Mouse (Mus musculus): Measurements from ENCODE around the gene Atxn10.

Gene Atxn10

GRCm38 (mm10) chr15:85406846-85407245 is 70.8 kb downstream of the Atxn10 start:
- DNase-seq, result no peak

GRCm38 (mm10) chr15:85407342-85407741 is 71.3 kb downstream of the Atxn10 start:
- no peak for DNase-seq

GRCm38 (mm10) chr15:85408790-85409189 is 72.7 kb downstream of the Atxn10 start:
- no peak for DNase-seq

- no peak for DNase-seq
These were observed 73.3 kb downstream of the Atxn10 start for GRCm38 (mm10) chr15:85409245-85409783.

- no peak for DNase-seq
These were observed 73.8 kb downstream of the Atxn10 start for GRCm38 (mm10) chr15:85409836-85410235.

- no peak for DNase-seq
These were observed 78.6 kb downstream of the Atxn10 start for GRCm38 (mm10) chr15:85414620-85415019.

- no peak for DNase-seq
These were observed 84.6 kb downstream of the Atxn10 start for GRCm38 (mm10) chr15:85420686-85421085.

- DNase-seq, result no peak
These were observed 88.2 kb downstream of the Atxn10 start for GRCm38 (mm10) chr15:85424197-85424596.

- DNase-seq, result no peak
These were observed 92.1 kb downstream of the Atxn10 start for GRCm38 (mm10) chr15:85428140-85428539.

- DNase-seq, result no peak
These were observed 106.5 kb downstream of the Atxn10 start for GRCm38 (mm10) chr15:85442568-85442967.

GRCm38 (mm10) chr15:85446652-85447051 is 110.6 kb downstream of the Atxn10 start:
- no peak for DNase-seq

- no peak for DNase-seq
These were observed 120.8 kb downstream of the Atxn10 start for GRCm38 (mm10) chr15:85456891-85457290.

- DNase-seq, result no peak
These were observed 121.8 kb downstream of the Atxn10 start for GRCm38 (mm10) chr15:85457838-85458237.

- DNase-seq, result no peak
These were observed 122.6 kb downstream of the Atxn10 start for GRCm38 (mm10) chr15:85458631-85459082.

GRCm38 (mm10) chr15:85461541-85461940 is 125.5 kb downstream of the Atxn10 start:
- no peak for DNase-seq

- no peak for DNase-seq
These were observed 126.1 kb downstream of the Atxn10 start for GRCm38 (mm10) chr15:85462138-85462537.

GRCm38 (mm10) chr15:85463027-85463790 is 127.2 kb downstream of the Atxn10 start:
- no peak for DNase-seq

GRCm38 (mm10) chr15:85464190-85464589 is 128.1 kb downstream of the Atxn10 start:
- DNase-seq, result no peak

GRCm38 (mm10) chr15:85464823-85465565 is 128.9 kb downstream of the Atxn10 start:
- DNase-seq, result no peak

GRCm38 (mm10) chr15:85466456-85467067 is 130.5 kb downstream of the Atxn10 start:
- DNase-seq, result no peak

GRCm38 (mm10) chr15:85469401-85469800 is 133.4 kb downstream of the Atxn10 start:
- DNase-seq, result no peak

- no peak for DNase-seq
These were observed 138.7 kb downstream of the Atxn10 start for GRCm38 (mm10) chr15:85474697-85475096.

- peak; percentile 16 to 65 for DNase-seq
These were observed 141.5 kb downstream of the Atxn10 start for GRCm38 (mm10) chr15:85477584-85477983.
